Mouse (Mus musculus): ENCODE results near the gene Ehd1. TPM values are rescaled to one million over a fixed set of nuclear protein-coding genes. Genes with fewer than 3 reads are reported as not detected.

The Ehd1 gene
- polyA plus RNA-seq, 1 experiment from 2014 or later: 58.1 TPM

DNA sequence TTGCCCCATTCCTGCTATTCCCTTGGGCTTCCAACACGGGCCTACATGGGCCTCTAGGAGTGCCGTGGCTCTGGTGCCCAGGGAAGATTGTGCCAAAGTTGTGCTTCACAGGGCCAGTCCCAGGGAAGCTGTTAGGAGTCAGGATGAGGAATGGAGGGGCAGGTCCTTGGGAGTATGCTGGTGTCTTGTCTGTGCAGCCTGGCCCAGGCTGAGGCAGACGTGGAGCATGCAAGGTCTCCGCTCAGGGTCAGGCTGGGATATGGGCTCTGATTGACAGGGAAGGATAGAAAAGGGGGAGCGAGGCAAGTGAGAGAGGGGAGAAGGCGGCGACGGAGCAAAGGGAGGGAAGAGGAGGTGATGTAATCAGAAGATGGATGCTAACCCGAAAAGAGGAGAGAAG, 48.2 kb downstream of the Ehd1 start:
- Histone ChIP-seq H3K27ac (replicated peaks; ENCODE audit: low read depth, low read length) (no peak overlapping the region), H3K36me3 (replicated peaks; ENCODE audit: control insufficient read depth, insufficient read depth, low read depth, low read length) (no peaks in the 10 kb centered on the region), H3K27me3 (ENCODE audit: control insufficient read depth, insufficient read depth, low read length) (no peaks in the 10 kb centered on the region), H3K4me3 (ENCODE audit: low read depth, low read length) (no peak overlapping the region), H3K9me3 (replicated peaks; ENCODE audit: control insufficient read depth, low read length) (no peaks in the 10 kb centered on the region), H3K4me1 (ENCODE audit: control insufficient read depth, insufficient read depth, low read length) (no peaks in the 10 kb centered on the region), H3K9ac (replicated peaks; ENCODE audit: low read length) (no peak overlapping the region), H3K4me2 (ENCODE audit: low read depth, low read length) (no peak overlapping the region)
- ATAC-seq (replicated peaks; ENCODE audit: insufficient number of reproducible peaks, low FRiP score, low TSS enrichment, low read depth): no peak
- DNase-seq (ENCODE audit: low spot score): no peak
- 87% methylated on average over 9 of the region's 9 CpGs for WGBS

DNA sequence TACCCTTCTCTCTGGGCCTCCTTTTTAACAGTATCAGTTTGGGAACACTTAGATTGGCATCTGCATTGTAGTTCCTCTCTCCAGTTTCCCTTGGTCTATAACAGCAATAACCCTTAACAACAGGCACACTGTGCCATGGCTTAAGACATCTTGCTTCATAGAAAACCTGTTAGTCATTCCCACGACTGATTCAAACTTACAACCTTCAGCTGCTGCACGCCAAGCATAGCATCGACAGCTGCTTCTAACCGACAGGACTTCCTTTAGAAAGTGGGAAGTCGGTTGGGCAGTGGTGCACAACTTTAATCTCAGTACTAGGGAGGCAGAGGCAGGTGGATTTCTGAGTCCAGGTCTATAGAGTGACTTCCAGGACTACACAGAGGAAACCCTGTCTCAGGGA, 54.7 kb downstream of the Ehd1 start:
- no peaks in the 10 kb centered on the region for H3K27me3 ChIP-seq (ENCODE audit: control insufficient read depth, insufficient read depth, low read length)

DNA sequence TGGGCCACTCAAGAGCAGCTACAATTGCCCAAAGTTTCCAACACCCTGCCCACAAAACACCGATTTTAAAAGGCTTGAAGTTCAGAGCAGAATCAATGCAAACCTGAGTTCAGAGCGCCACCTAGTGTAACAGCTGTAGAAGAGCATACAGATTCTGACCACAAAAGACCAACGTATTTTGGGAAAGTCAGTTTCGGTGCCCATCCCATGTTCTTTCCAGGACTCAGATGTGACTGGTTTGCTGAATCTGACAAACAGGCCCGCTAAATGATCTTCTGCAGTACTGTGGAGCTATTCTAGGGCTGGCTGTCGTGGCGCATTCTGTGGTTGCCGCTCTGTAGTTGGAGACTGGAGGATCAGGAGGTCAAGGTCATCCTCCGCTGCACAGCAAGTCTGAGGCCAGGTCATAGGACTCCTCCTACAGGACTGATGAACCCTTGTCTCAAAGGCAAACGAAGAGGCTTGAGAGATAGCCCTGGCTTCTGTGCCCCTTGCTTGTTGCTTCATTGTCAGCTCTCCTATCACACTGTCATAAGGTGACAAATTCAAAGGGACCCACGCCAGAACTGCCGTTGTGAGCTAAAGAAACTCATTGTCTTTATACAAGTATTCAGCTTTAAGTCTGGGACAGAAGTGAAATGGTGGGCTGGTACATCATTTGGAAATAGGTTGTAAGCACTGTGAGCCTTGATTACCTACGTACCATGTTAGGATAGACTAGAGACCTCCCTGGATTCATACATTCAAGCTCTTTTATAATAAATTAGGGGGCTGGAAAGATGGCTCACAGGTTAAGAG, 55.4 kb downstream of the Ehd1 start:
- Histone ChIP-seq H3K27me3 (ENCODE audit: control insufficient read depth, insufficient read depth, low read length) (no peaks in the 10 kb centered on the region), H3K4me2 (ENCODE audit: low read depth, low read length) (0 out of 2 replicates have a peak overlapping the region, but pooled peaks have one; percentile 26), H3K9ac (replicated peaks; ENCODE audit: low read length) (peak overlapping the region; percentile 44; the same call in 1 of the 2 replicates), H3K9me3 (replicated peaks; ENCODE audit: control insufficient read depth, low read length) (no peaks in the 10 kb centered on the region), H3K4me3 (ENCODE audit: low read depth, low read length) (no peak overlapping the region), H3K36me3 (replicated peaks; ENCODE audit: control insufficient read depth, insufficient read depth, low read depth, low read length) (no peaks in the 10 kb centered on the region), H3K27ac (replicated peaks; ENCODE audit: low read depth, low read length) (no peak overlapping the region), H3K4me1 (ENCODE audit: control insufficient read depth, insufficient read depth, low read length) (peaks cover 4% of the 10 kb centered on the region)
- DNase-seq (ENCODE audit: low spot score) (peak; percentile 86), ATAC-seq (replicated peaks; ENCODE audit: insufficient number of reproducible peaks, low FRiP score, low TSS enrichment, low read depth) (no peak)
- WGBS: 24% methylated on average over 13 of the region's 13 CpGs

More for the DNA sequence above, 54.7 kb downstream of the Ehd1 start:
- ATAC-seq (replicated peaks; ENCODE audit: insufficient number of reproducible peaks, low FRiP score, low TSS enrichment, low read depth): no peak
- Histone ChIP-seq H3K4me1 (ENCODE audit: control insufficient read depth, insufficient read depth, low read length) (no peaks in the 10 kb centered on the region), H3K27ac (replicated peaks; ENCODE audit: low read depth, low read length) (no peak overlapping the region), H3K36me3 (replicated peaks; ENCODE audit: control insufficient read depth, insufficient read depth, low read depth, low read length) (no peaks in the 10 kb centered on the region), H3K4me3 (ENCODE audit: low read depth, low read length) (no peak overlapping the region), H3K9ac (replicated peaks; ENCODE audit: low read length) (no peak overlapping the region), H3K9me3 (replicated peaks; ENCODE audit: control insufficient read depth, low read length) (no peaks in the 10 kb centered on the region), H3K4me2 (ENCODE audit: low read depth, low read length) (no peak overlapping the region)
- no peak for DNase-seq (ENCODE audit: low spot score)
- WGBS: 63% methylated on average over 5 of the region's 5 CpGs

DNA sequence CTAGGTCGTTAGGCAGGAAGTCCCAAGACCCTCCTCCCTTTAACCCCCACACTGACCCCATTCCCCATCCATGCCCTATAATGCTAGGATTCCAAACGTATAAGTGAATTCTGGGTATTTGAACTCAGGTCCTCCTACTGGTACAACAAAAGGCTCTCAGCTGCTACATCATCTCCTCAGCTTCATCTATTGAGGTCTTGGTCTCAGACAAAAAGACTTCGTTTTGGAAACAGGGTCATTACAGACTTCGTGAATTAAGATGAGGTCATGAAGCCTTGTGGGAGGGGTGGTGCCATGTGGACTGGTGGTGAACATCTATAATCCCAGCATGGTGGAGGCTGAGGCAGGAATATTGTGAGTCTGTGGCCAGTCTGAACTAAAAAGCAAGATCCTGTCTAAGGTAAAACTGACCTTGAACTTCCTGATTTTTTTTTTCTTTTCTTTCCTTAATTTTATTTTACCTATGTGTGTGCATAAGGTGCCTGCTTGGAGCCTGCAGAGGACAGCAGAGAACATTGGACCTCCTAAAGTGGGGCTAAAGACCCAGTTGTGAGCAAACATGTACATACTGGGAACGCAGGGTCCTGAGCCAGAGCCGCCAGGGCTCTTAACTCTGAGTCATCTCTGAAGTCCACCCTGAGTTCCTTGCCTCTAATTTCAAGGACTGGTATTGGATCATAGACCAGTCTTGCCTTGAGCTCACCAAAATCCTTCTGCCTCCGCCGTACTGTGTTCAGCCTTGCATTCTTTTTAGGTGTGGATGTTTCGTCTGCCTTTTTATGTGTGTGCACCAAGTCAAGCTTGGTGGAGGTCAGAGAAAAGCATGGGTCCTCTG, 57.5 kb downstream of the Ehd1 start:
- 66% methylated on average over 9 of the region's 9 CpGs for whole genome bisulfite sequencing
- Histone ChIP-seq H3K9ac (replicated peaks; ENCODE audit: low read length) (peak overlapping the region; percentile 32; the same call in 1 of the 2 replicates), H3K27ac (replicated peaks; ENCODE audit: low read depth, low read length) (peak overlapping the region; percentile 43; the same call in 1 of the 2 replicates), H3K9me3 (replicated peaks; ENCODE audit: control insufficient read depth, low read length) (no peaks in the 10 kb centered on the region), H3K4me2 (ENCODE audit: low read depth, low read length) (peak overlapping the region; percentile 27), H3K27me3 (ENCODE audit: control insufficient read depth, insufficient read depth, low read length) (no peaks in the 10 kb centered on the region), H3K4me1 (ENCODE audit: control insufficient read depth, insufficient read depth, low read length) (peaks cover 4% of the 10 kb centered on the region), H3K4me3 (ENCODE audit: low read depth, low read length) (0 out of 2 replicates have a peak overlapping the region, but pooled peaks have one; percentile 84), H3K36me3 (replicated peaks; ENCODE audit: control insufficient read depth, insufficient read depth, low read depth, low read length) (no peaks in the 10 kb centered on the region; the same call in 1 of the 2 replicates)
- DNase-seq (ENCODE audit: low spot score) (no peak), ATAC-seq (replicated peaks; ENCODE audit: insufficient number of reproducible peaks, low FRiP score, low TSS enrichment, low read depth) (0 out of 2 replicates have a peak, but pooled peaks have one; percentile 1)

DNA sequence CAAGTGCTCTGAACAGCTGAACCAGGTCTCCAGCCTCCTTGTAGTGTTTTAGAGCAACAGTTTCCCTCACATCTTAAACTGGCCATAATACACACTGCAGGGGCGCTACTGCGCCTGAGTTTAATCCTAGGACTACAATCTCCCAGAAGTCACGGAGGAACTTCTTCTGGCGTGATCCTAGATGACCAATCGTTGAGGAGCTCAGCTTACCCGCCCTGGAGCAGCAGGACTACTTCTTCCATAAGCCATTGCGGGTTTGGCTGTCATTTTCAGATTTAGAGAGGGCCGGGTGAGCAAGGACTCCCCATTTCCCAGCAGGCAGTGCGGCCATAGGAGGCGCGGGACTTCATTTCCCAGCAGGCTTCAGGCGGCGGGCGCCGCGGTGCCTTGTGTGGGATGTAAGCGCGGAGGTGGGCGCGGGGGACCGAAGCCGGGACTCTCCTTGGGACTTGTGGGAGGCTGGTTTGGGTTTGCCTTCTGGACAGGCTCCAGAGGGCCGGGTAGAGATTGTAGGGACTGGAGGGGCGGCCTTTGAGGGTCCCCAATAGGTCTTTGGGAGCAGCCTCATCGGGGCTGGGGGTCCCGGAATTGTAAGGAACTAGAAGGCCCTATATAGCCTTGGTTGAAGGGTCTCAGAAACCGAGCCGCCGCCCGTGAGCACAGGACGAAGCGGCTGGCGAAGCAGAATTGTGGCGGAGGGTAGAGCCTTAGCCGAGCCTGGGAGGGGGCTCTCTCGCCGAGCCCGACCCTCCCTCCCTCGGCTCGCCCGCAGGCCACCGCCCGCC, 58.3 kb downstream of the Ehd1 start, which contains the start of gene Men1:
Gene Men1 (plus strand): TSS at position 307 of the 785 bp plus-strand sequence.
- DNase-seq (ENCODE audit: low spot score) (peak; percentile 98), ATAC-seq (replicated peaks; ENCODE audit: insufficient number of reproducible peaks, low FRiP score, low TSS enrichment, low read depth) (peak; percentile 90)
- peak within 1 kb of the TSS; percentile 76 for H3K9ac ChIP-seq (replicated peaks; ENCODE audit: low read length)
- peak within 1 kb of the TSS; percentile 84 for H3K4me3 ChIP-seq (ENCODE audit: low read depth, low read length)
- H3K36me3 ChIP-seq (replicated peaks; ENCODE audit: control insufficient read depth, insufficient read depth, low read depth, low read length): peaks cover 7% of the 10 kb centered on the region
- no peaks in the 10 kb centered on the region for H3K27me3 ChIP-seq (ENCODE audit: control insufficient read depth, insufficient read depth, low read length)
- peaks cover 4% of the 10 kb centered on the region for H3K4me1 ChIP-seq (ENCODE audit: control insufficient read depth, insufficient read depth, low read length)
- H3K27ac ChIP-seq (replicated peaks; ENCODE audit: low read depth, low read length): peak within 1 kb of the TSS; percentile 59
- H3K4me2 ChIP-seq (ENCODE audit: low read depth, low read length): peak within 1 kb of the TSS; percentile 90
- no peaks in the 10 kb centered on the region for H3K9me3 ChIP-seq (replicated peaks; ENCODE audit: control insufficient read depth, low read length)
- under 1% methylated on average over 41 of the region's 43 CpGs for WGBS

DNA sequence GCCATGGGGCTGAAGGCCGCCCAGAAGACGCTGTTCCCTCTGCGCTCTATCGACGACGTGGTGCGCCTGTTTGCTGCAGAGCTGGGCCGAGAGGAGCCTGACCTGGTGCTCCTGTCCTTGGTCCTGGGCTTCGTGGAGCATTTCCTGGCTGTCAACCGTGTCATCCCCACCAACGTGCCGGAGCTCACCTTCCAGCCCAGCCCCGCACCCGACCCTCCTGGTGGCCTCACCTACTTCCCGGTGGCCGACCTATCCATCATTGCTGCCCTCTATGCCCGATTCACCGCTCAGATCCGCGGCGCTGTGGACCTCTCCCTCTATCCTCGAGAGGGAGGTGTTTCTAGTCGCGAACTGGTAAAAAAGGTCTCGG, 58.9 kb downstream of the Ehd1 start:
- WGBS: under 1% methylated on average over 25 of the region's 25 CpGs
- Histone ChIP-seq H3K9ac (replicated peaks; ENCODE audit: low read length) (peak overlapping the region; percentile 76), H3K4me1 (ENCODE audit: control insufficient read depth, insufficient read depth, low read length) (peaks cover 8% of the 10 kb centered on the region), H3K4me2 (ENCODE audit: low read depth, low read length) (peak overlapping the region; percentile 90), H3K27ac (replicated peaks; ENCODE audit: low read depth, low read length) (no peak overlapping the region), H3K36me3 (replicated peaks; ENCODE audit: control insufficient read depth, insufficient read depth, low read depth, low read length) (peaks cover 7% of the 10 kb centered on the region), H3K9me3 (replicated peaks; ENCODE audit: control insufficient read depth, low read length) (no peaks in the 10 kb centered on the region), H3K27me3 (ENCODE audit: control insufficient read depth, insufficient read depth, low read length) (no peaks in the 10 kb centered on the region), H3K4me3 (ENCODE audit: low read depth, low read length) (peak overlapping the region; percentile 84)
- ATAC-seq (replicated peaks; ENCODE audit: insufficient number of reproducible peaks, low FRiP score, low TSS enrichment, low read depth) (peak; percentile 4), DNase-seq (ENCODE audit: low spot score) (no peak)

DNA sequence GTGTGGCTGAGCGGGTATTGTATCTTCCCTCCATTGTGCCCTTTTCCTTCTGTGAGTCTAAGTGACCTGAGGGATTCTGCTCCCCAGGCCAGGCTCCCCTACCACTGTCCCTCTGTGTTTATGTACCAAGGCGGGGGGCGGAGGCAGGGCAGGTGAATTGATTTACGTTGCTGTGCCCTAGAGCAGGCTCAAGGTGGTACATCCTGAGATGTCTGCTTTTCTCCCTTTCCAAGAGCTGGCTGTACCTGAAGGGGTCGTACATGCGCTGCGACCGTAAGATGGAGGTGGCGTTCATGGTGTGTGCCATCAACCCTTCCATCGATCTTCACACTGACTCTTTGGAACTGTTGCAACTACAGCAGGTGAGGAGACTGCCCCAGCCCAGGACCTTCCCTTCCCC, 60.4 kb downstream of the Ehd1 start:
- Histone ChIP-seq H3K4me1 (ENCODE audit: control insufficient read depth, insufficient read depth, low read length) (peaks cover 9% of the 10 kb centered on the region), H3K27ac (replicated peaks; ENCODE audit: low read depth, low read length) (no peak overlapping the region), H3K27me3 (ENCODE audit: control insufficient read depth, insufficient read depth, low read length) (no peaks in the 10 kb centered on the region), H3K36me3 (replicated peaks; ENCODE audit: control insufficient read depth, insufficient read depth, low read depth, low read length) (peaks cover 7% of the 10 kb centered on the region), H3K9me3 (replicated peaks; ENCODE audit: control insufficient read depth, low read length) (no peaks in the 10 kb centered on the region), H3K4me3 (ENCODE audit: low read depth, low read length) (no peak overlapping the region; the same call in 1 of the 2 replicates), H3K9ac (replicated peaks; ENCODE audit: low read length) (no peak overlapping the region), H3K4me2 (ENCODE audit: low read depth, low read length) (peak overlapping the region; percentile 90)
- no peak for DNase-seq (ENCODE audit: low spot score)
- WGBS: 91% methylated on average over 10 of the region's 10 CpGs
- no peak for ATAC-seq (replicated peaks; ENCODE audit: insufficient number of reproducible peaks, low FRiP score, low TSS enrichment, low read depth)
